Mouse (Mus musculus): Measurements from ENCODE around the gene Ndrg3.
A peak's percentile ranks its signal among the peaks of the same experiment; 100 is the strongest.

Ndrg3 gene

GRCm38 (mm10) chr2:156991470-156992319, at the start of gene Ndrg3:
Ndrg3 (minus strand) TSS chr2:156992056.
- DNase-seq: peak; percentile 96 to 98

- no peak for DNase-seq
Measured at GRCm38 (mm10) chr2:157041421-157041820, 49.6 kb upstream of the Ndrg3 start.

- no peak for DNase-seq
Measured at GRCm38 (mm10) chr2:157040649-157041046, 48.8 kb upstream of the Ndrg3 start.

- DNase-seq: peak in 1 of 2 experiments; percentile 18
Measured at GRCm38 (mm10) chr2:157039900-157040648, 48.2 kb upstream of the Ndrg3 start.

GRCm38 (mm10) chr2:157037303-157037702, 45.4 kb upstream of the Ndrg3 start:
- no peak for DNase-seq

GRCm38 (mm10) chr2:157036400-157036799, 44.5 kb upstream of the Ndrg3 start:
- DNase-seq: no peak

- no peak for DNase-seq
Measured at GRCm38 (mm10) chr2:157035371-157035770, 43.5 kb upstream of the Ndrg3 start.

- DNase-seq: peak; percentile 90 to 95
Measured at GRCm38 (mm10) chr2:157030804-157031203, 38.9 kb upstream of the Ndrg3 start.

GRCm38 (mm10) chr2:157028261-157028660, 36.4 kb upstream of the Ndrg3 start:
- DNase-seq: no peak

GRCm38 (mm10) chr2:157027106-157028008, 35.5 kb upstream of the Ndrg3 start:
- DNase-seq: no peak

GRCm38 (mm10) chr2:157021156-157021555, 29.3 kb upstream of the Ndrg3 start:
- no peak for DNase-seq

- no peak for DNase-seq
Measured at GRCm38 (mm10) chr2:157019228-157019627, 27.4 kb upstream of the Ndrg3 start.

GRCm38 (mm10) chr2:157016529-157017270, 24.8 kb upstream of the Ndrg3 start:
- DNase-seq: no peak

GRCm38 (mm10) chr2:157012341-157012740, 20.5 kb upstream of the Ndrg3 start:
- no peak for DNase-seq

- no peak for DNase-seq
Measured at GRCm38 (mm10) chr2:157010634-157011310, 18.9 kb upstream of the Ndrg3 start.

- no peak for DNase-seq
Measured at GRCm38 (mm10) chr2:157010121-157010520, 18.3 kb upstream of the Ndrg3 start.

- no peak for DNase-seq
Measured at GRCm38 (mm10) chr2:157008509-157008908, 16.7 kb upstream of the Ndrg3 start.

GRCm38 (mm10) chr2:157007234-157007596, 15.4 kb upstream of the Ndrg3 start:
- DNase-seq: no peak

GRCm38 (mm10) chr2:157006511-157007233, 14.8 kb upstream of the Ndrg3 start, which contains the start of gene Dsn1:
Dsn1 (minus strand) TSS chr2:157007154.
- peak; percentile 92 to 93 for DNase-seq

GRCm38 (mm10) chr2:157002321-157002720, 10.5 kb upstream of the Ndrg3 start:
- peak; percentile 18 to 62 for DNase-seq

- DNase-seq: no peak
Measured at GRCm38 (mm10) chr2:156998263-156998662, 6.4 kb upstream of the Ndrg3 start.

Measured in kidney, postnatal 25 days (tissue).